Mouse (Mus musculus) MEL (cell line): ENCODE measurements around the gene Stard7. TPM values are rescaled to one million over a fixed set of nuclear protein-coding genes. Genes with fewer than 3 reads are reported as not detected.
A peak's percentile ranks its signal among the peaks of the same experiment; 100 is the strongest.

Source experiments
- DNase-seq: peaks from one replicate; pipeline ENCODE4 v3.0.0; 2011; ENCODE audit warnings: low read depth, low spot score
- H3K27ac ChIP-seq: 2 replicates; pipeline ENCODE4 v1.5.1; 2012; ENCODE audit warnings: low read depth, mild to moderate bottlenecking, control low read depth, low read length, moderate library complexity; ENCODE audit not compliant: control insufficient read depth
- H3K27me3 ChIP-seq, 2 experiments: fragments of 150-350 bp in 1 of 2; sonication (generic) in 1 of 2; 2 replicates each; pipeline ENCODE4 v1.6.1; 2012; ENCODE audit warnings: low read length in 2 of 2, mild to moderate bottlenecking in 2 of 2, improper control_type of control experiment in 1 of 2, moderate library complexity in 1 of 2; ENCODE audit not compliant: insufficient read depth in 2 of 2, control insufficient read depth in 1 of 2
- H3K36me3 ChIP-seq, 2 experiments: 2 replicates each; pipeline ENCODE4 v1.6.1; 2012 to 2014; ENCODE audit warnings: low read length in 2 of 2, improper control_type of control experiment in 1 of 2, inconsistent platforms in 1 of 2, mild to moderate bottlenecking in 1 of 2; ENCODE audit not compliant: insufficient read depth in 2 of 2, control insufficient read depth in 1 of 2
- H3K4me1 ChIP-seq, 2 experiments: fragments of 150-350 bp in 1 of 2; sonication (generic) in 1 of 2; 2 replicates each; pipeline ENCODE4 v1.6.1; 2012; ENCODE audit warnings: low read length in 2 of 2, improper control_type of control experiment in 1 of 2, mild to moderate bottlenecking in 1 of 2; ENCODE audit not compliant: insufficient read depth in 2 of 2, control insufficient read depth in 1 of 2
- H3K4me3 ChIP-seq, 2 experiments: fragments of 150-350 bp in 1 of 2; sonication (generic) in 1 of 2; 2 replicates each; pipeline ENCODE4 v1.5.1; 2012; ENCODE audit warnings: low read depth in 2 of 2, low read length in 2 of 2, mild to moderate bottlenecking in 2 of 2, moderate library complexity in 2 of 2, control low read depth in 1 of 2, improper control_type of control experiment in 1 of 2; ENCODE audit not compliant: control insufficient read depth in 1 of 2, insufficient read depth in 1 of 2
- H3K79me2 ChIP-seq: 2 replicates; pipeline ENCODE4 v1.6.1; 2012; ENCODE audit warnings: mild to moderate bottlenecking, low read length, moderate library complexity; ENCODE audit not compliant: control insufficient read depth, poor library complexity, insufficient read depth
- H3K9ac ChIP-seq: 2 replicates; pipeline ENCODE4 v1.6.1; 2012; ENCODE audit warnings: low read depth, mild to moderate bottlenecking, control low read depth, low read length, moderate library complexity; ENCODE audit not compliant: control insufficient read depth, poor library complexity, severe bottlenecking
- H3K9me3 ChIP-seq: fragments of 150-350 bp; sonication (generic); replicated peaks from 2 replicates; pipeline ENCODE4 v1.6.1; 2012; ENCODE audit warnings: mild to moderate bottlenecking, low read length, improper control_type of control experiment, moderate library complexity; ENCODE audit not compliant: insufficient read depth
- CHD2 ChIP-seq: IDR thresholded peaks from 2 replicates; pipeline ENCODE4 v1.6.1; 2011; ENCODE audit warnings: low read length, improper control_type of control experiment
- ETS1 ChIP-seq: IDR thresholded peaks from 2 replicates; pipeline ENCODE4 v1.6.1; 2012; ENCODE audit warnings: low read depth, mild to moderate bottlenecking, inconsistent platforms, low read length, improper control_type of control experiment, moderate library complexity
- GABPA ChIP-seq: IDR thresholded peaks from 2 replicates; pipeline ENCODE4 v1.6.1; 2012; ENCODE audit warnings: low read depth, mild to moderate bottlenecking, inconsistent platforms, low read length, improper control_type of control experiment, moderate library complexity
- HCFC1 ChIP-seq: IDR thresholded peaks from 2 replicates; pipeline ENCODE4 v1.6.1; 2012; ENCODE audit warnings: low read depth, mild to moderate bottlenecking, inconsistent platforms, low read length, improper control_type of control experiment, moderate library complexity
- MAX ChIP-seq: IDR thresholded peaks from 2 replicates; pipeline ENCODE4 v1.6.1; 2011; ENCODE audit warnings: low read length, improper control_type of control experiment
- MYB ChIP-seq: IDR thresholded peaks from 2 replicates; pipeline ENCODE4 v1.6.1; 2011; ENCODE audit warnings: mild to moderate bottlenecking, low read depth, low read length, improper control_type of control experiment
- MYC ChIP-seq: IDR thresholded peaks from 2 replicates; pipeline ENCODE4 v1.6.1; 2011; ENCODE audit warnings: low read depth, mild to moderate bottlenecking, low read length, improper control_type of control experiment, moderate library complexity
- NELFE ChIP-seq: IDR thresholded peaks from 2 replicates; pipeline ENCODE4 v1.6.1; 2011; ENCODE audit warnings: low read depth, low read length, improper control_type of control experiment
- NRF1 ChIP-seq: IDR thresholded peaks from 2 replicates; pipeline ENCODE4 v1.6.1; 2014; ENCODE audit warnings: low read depth, mild to moderate bottlenecking, inconsistent platforms, low read length, improper control_type of control experiment, moderate library complexity; ENCODE audit not compliant: poor library complexity, insufficient read depth, severe bottlenecking
- POLR2A ChIP-seq, 2 experiments: IDR thresholded peaks; 2 replicates each; pipeline ENCODE4 v1.6.1; 2011 to 2012; ENCODE audit warnings: low read length in 2 of 2, mild to moderate bottlenecking in 2 of 2, control low read depth in 1 of 2, improper control_type of control experiment in 1 of 2, low read depth in 1 of 2, moderate library complexity in 1 of 2; ENCODE audit not compliant: control insufficient read depth in 1 of 2, insufficient read depth in 1 of 2, poor library complexity in 1 of 2
- POLR2AphosphoS2 ChIP-seq: IDR thresholded peaks from 2 replicates; pipeline ENCODE4 v1.6.1; 2011; ENCODE audit warnings: low read length, improper control_type of control experiment
- SIN3A ChIP-seq: IDR thresholded peaks from 2 replicates; pipeline ENCODE4 v1.6.1; 2012; ENCODE audit warnings: low read length, improper control_type of control experiment, inconsistent platforms
- TBP ChIP-seq: IDR thresholded peaks from 2 replicates; pipeline ENCODE4 v1.8.0; 2011; ENCODE audit warnings: low read depth, low read length, improper control_type of control experiment
- UBTF ChIP-seq: IDR thresholded peaks from 2 replicates; pipeline ENCODE4 v1.6.1; 2012; ENCODE audit warnings: low read depth, mild to moderate bottlenecking, inconsistent platforms, low read length, improper control_type of control experiment, moderate library complexity, borderline replicate concordance; ENCODE audit not compliant: insufficient read depth
- ZKSCAN1 ChIP-seq: IDR thresholded peaks from 2 replicates; pipeline ENCODE4 v1.6.1; 2012; ENCODE audit warnings: low read depth, mild to moderate bottlenecking, inconsistent platforms, low read length, improper control_type of control experiment, moderate library complexity
- ZMIZ1 ChIP-seq: IDR thresholded peaks from 2 replicates; pipeline ENCODE4 v1.6.1; 2012; ENCODE audit warnings: low read depth, mild to moderate bottlenecking, inconsistent platforms, low read length, improper control_type of control experiment, moderate library complexity
- ZNF384 ChIP-seq: IDR thresholded peaks from 2 replicates; pipeline ENCODE4 v1.6.1; 2012; ENCODE audit warnings: low read depth, mild to moderate bottlenecking, inconsistent platforms, low read length, improper control_type of control experiment
- polyA plus RNA-seq, 2 experiments: library from polyadenylated mRNA; stranded (reverse) in 1 of 2; unstranded in 1 of 2; fragments of >175 nt in 1 of 2; fragments of >200 nt in 1 of 2; gene quantifications; 2 replicates each; pipeline versions ENCODE4 v1.2.1 to v1.2.4; 2012; ENCODE audit warnings: low replicate concordance in 2 of 2, low read depth in 1 of 2; ENCODE audit not compliant: insufficient read length in 2 of 2, insufficient read depth in 1 of 2, missing spikeins in 1 of 2
- total RNA-seq: library from RNA; depleted of rRNA; stranded (reverse); fragments of 300-350 nt; gene quantifications from 2 replicates; pipeline ENCODE4 v1.2.3, GENCODE M21; 2012

The Stard7 gene
- total and polyA plus RNA-seq, 3 experiments, result 87.7 to 134 (median 87.9) TPM

- Histone ChIP-seq H3K9ac (peak overlapping the region; percentile 76), H3K36me3 (peaks cover 0 to 12% of the 10 kb centered on the region in 2 experiments; a peak in 2 of 4 replicates), H3K9me3 (no peaks in the 10 kb centered on the region), H3K79me2 (peaks cover 42% of the 10 kb centered on the region), H3K27ac (peak overlapping the region; percentile 40), H3K4me1 (peaks cover 0 to 7% of the 10 kb centered on the region in 2 experiments; a peak in 3 of 4 replicates), H3K27me3 (no peaks in the 10 kb centered on the region), H3K4me3 (peak overlapping the region; percentile 79 to 96)
- DNase-seq, result peak; percentile 91
- TF ChIP-seq NELFE, result peak; percentile 29; the same call in 1 of the 2 replicates
- TF ChIP-seq SIN3A, result no peak; the same call in 1 of the 2 replicates
- peak; percentile 82 for TF ChIP-seq NRF1
- TF ChIP-seq POLR2A (IDR thresholded peaks at IDR 0.05; ENCODE audit: control insufficient read depth in 1 of 2, insufficient read depth in 1 of 2, low read depth in 1 of 2, low read length in 2 of 2, poor library complexity in 1 of 2), result peak; percentile 75 to 97
- peak; percentile 71 for TF ChIP-seq ZMIZ1
- no peak for TF ChIP-seq MYC
- 0 out of 2 replicates have a peak, but pooled peaks have one; percentile 32 for TF ChIP-seq UBTF
- TF ChIP-seq ETS1, result peak; percentile 11; the same call in 1 of the 2 replicates
- peak; percentile 50; the same call in 1 of the 2 replicates for TF ChIP-seq MAX
- TF ChIP-seq ZNF384, result no peak
- no peak for TF ChIP-seq MYB
- TF ChIP-seq HCFC1, result 0 out of 2 replicates have a peak, but pooled peaks have one; percentile 0
- TF ChIP-seq TBP, result 0 out of 2 replicates have a peak, but pooled peaks have one; percentile 11
- TF ChIP-seq POLR2AphosphoS2, result 0 out of 2 replicates have a peak, but pooled peaks have one; percentile 55
- no peak for TF ChIP-seq GABPA
- no peak for TF ChIP-seq ZKSCAN1
Observed at GRCm38 (mm10) chr2:127270300-127271041, 453 bp downstream of the Stard7 start.

- peaks cover 0 to 7% of the 10 kb centered on the region in 2 experiments; a peak in 3 of 4 replicates for H3K4me1 ChIP-seq
- H3K4me3 ChIP-seq, result peak overlapping the region; percentile 62 to 79
- no peak overlapping the region for H3K27ac ChIP-seq
- peak overlapping the region; percentile 76 for H3K9ac ChIP-seq
- peak; percentile 62 for DNase-seq
- H3K36me3 ChIP-seq, result peaks cover 0 to 15% of the 10 kb centered on the region in 2 experiments; a peak in 2 of 4 replicates
- TF ChIP-seq SIN3A (peak; percentile 44), CHD2 (no peak)
- H3K27me3 ChIP-seq, result no peaks in the 10 kb centered on the region
- H3K9me3 ChIP-seq, result no peaks in the 10 kb centered on the region
- peaks cover 47% of the 10 kb centered on the region for H3K79me2 ChIP-seq
Observed at GRCm38 (mm10) chr2:127271042-127271515, 1.1 kb downstream of the Stard7 start.
